Mouse (Mus musculus) spleen, postnatal 0 days (tissue): ENCODE results near the gene Mia. TPM values are rescaled to one million over a fixed set of nuclear protein-coding genes. Genes with fewer than 3 reads are reported as not detected.

Experiments used
- microRNA counts: library from miRNA; unstranded; fragments of <30 nt; microRNA quantifications from one replicate; lab custom pipeline; 2015
- polyA plus RNA-seq: library from polyadenylated mRNA; unstranded; fragments of >200 nt; fragmentation: Nextera tagmentation; extraction: Ambion mirVana; gene quantifications from 2 replicates; pipeline ENCODE4 v1.2.1, GENCODE M21; 2015

The Mia gene
- 0.35 and 0.49 TPM in 2 replicates for polyA plus RNA-seq

GRCm38 (mm10) chr7:27180837-27181695 is at the start of gene Mia, which contains the start of gene Gm21983:
TSS of gene Mia (minus strand) at chr7:27181157.
TSS of gene Gm21983 (minus strand) at chr7:27181086.

GRCm38 (mm10) chr7:27228281-27228821 is 47.4 kb upstream of the Mia start, which contains the start of gene Itpkc:
TSS of gene Itpkc (minus strand) at chr7:27228661.

GRCm38 (mm10) chr7:27195681-27196611 is 15.0 kb upstream of the Mia start, which contains the start of the genes BC024978 and Snrpa:
TSS of gene BC024978 (plus strand) at chr7:27195781.
TSS of gene Snrpa (minus strand) at chr7:27196271.

GRCm38 (mm10) chr7:27178324-27179216 is 2.4 kb downstream of the Mia start, which contains the start of gene Rab4b:
TSS of gene Rab4b (minus strand) at chr7:27178896.

GRCm38 (mm10) chr7:27166614-27167474 is 14.1 kb downstream of the Mia start, which contains the start of gene Egln2:
TSS of gene Egln2 (minus strand) at chr7:27166802.

GRCm38 (mm10) chr7:27153205-27153764 is 27.7 kb downstream of the Mia start, which contains the start of gene Cyp2t4:
TSS of gene Cyp2t4 (plus strand) at chr7:27153714.

MicroRNAs within 50 kb of the gene (microRNA counts, 519-probe panel; counts per million panel counts)
- microRNA mmu-miR-1191 (lab: Ali Mortazavi, UCI): 88.3 counts per million

Other genes starting within 250 kb of the Mia start
- gene Cyp2a22, start 241.8 kb downstream of the Mia start, polyA plus RNA-seq: not detected in 2 replicates
- not detected in 2 replicates for gene Cyp2a12, start 152.1 kb downstream of the Mia start, polyA plus RNA-seq
- gene Cyp2f2, start 61.2 kb downstream of the Mia start, polyA plus RNA-seq: not detected in 2 replicates
- not detected in 2 replicates for gene Cyp2t4, start 27.4 kb downstream of the Mia start, polyA plus RNA-seq
- 28.8 and 32.4 TPM in 2 replicates for gene Egln2, start 14.4 kb downstream of the Mia start, polyA plus RNA-seq
- 45.2 and 52.1 TPM in 2 replicates for gene Rab4b, start 2.3 kb downstream of the Mia start, polyA plus RNA-seq
- gene Gm21983, start 71 bp downstream of the Mia start, polyA plus RNA-seq: not detected in 2 replicates
- 1.2 and 1.5 TPM in 2 replicates for gene BC024978, start 14.6 kb upstream of the Mia start, polyA plus RNA-seq
- gene Snrpa, start 15.1 kb upstream of the Mia start, polyA plus RNA-seq: 91.6 and 100 TPM in 2 replicates
- gene Itpkc, start 47.5 kb upstream of the Mia start, polyA plus RNA-seq: 1.0 and 1.3 TPM in 2 replicates
- 10.4 and 11.2 TPM in 2 replicates for gene Coq8b, start 51.9 kb upstream of the Mia start, polyA plus RNA-seq
- 3.1 and 4.9 TPM in 2 replicates for gene Numbl, start 77.3 kb upstream of the Mia start, polyA plus RNA-seq
- gene Ltbp4, start 156.5 kb upstream of the Mia start, polyA plus RNA-seq: 60.1 and 82.7 TPM in 2 replicates
- gene Shkbp1, start 174.9 kb upstream of the Mia start, polyA plus RNA-seq: 26.0 and 29.5 TPM in 2 replicates
- gene Gm20479, start 176.3 kb upstream of the Mia start, polyA plus RNA-seq: 0.32 TPM in 1 of 2 replicates, not detected in the other